Mouse (Mus musculus) right cerebral cortex, postnatal 25 days (tissue): ENCODE data around the gene Olfr1057.
"Not testable (repeated sequence)": the region's sequence is repeated elsewhere in the genome, so short reads cannot be mapped to it uniquely, and the experiment has no call there.

Experiments used
- DNase-seq: peaks from one replicate; pipeline ENCODE4 v3.0.0; 2022

Gene Olfr1057

GRCm38 (mm10) chr2:86378293-86378692 lies at the start of gene Olfr1057:
Gene Olfr1057, minus strand, starts transcription at chr2:86378393.
- DNase-seq: no peak

- DNase-seq: not testable (repeated sequence)
These were observed 48.5 kb upstream of the Olfr1057 start, which contains the start of gene Olfr1062 for GRCm38 (mm10) chr2:86426649-86427048. Gene Olfr1062, minus strand, starts transcription at chr2:86426749.

DNA sequence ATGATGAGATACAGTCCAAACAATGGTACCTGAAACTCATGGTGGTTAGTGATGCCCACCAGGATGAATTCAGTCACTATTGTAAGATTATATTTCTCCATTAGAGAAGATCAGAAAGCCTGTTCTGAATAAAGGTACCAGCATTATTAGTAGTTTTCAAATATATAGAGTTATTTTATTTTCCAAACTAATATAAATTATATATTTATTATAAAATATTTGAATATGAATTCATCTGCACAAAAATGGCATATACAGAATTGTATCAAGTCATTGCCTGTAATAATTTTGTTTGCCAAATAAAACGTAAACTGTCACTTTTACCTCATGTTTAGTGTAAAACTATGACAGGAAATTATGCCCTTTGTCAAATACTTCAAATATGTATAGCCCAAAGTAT lies 35.8 kb upstream of the Olfr1057 start, which contains the start of gene Olfr1061:
Olfr1061 (minus strand) TSS at position 101 of the 400 bp plus-strand sequence.
- no peak for DNase-seq

DNA sequence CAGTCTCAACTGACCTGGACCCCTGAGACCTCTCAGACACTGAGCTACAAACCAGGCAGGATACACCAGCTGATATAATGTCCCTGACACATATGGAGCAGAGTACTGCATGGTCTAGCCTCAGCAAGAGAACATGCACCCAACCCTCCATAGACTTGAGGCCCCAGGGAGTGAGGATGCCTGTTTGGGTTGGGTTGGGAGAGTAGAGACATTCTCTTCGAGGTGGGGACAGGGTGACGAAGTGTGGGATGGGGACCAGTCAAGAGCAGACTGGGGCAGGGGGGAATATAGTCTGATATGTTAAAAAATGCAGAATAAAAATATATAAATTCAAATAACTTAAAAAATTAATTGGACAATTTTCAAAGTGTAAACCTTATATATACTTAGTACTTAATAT lies 16.9 kb upstream of the Olfr1057 start:
- DNase-seq: no peak

GRCm38 (mm10) chr2:86388461-86388860 lies 10.3 kb upstream of the Olfr1057 start, which contains the start of gene Olfr1058:
Gene Olfr1058, minus strand, starts transcription at chr2:86388561.
- DNase-seq: not testable (repeated sequence)

GRCm38 (mm10) chr2:86366342-86366741 lies 11.9 kb downstream of the Olfr1057 start:
- not testable (repeated sequence) for DNase-seq

- DNase-seq: no peak
These were observed 15.8 kb downstream of the Olfr1057 start, which contains the start of gene Olfr1056 for GRCm38 (mm10) chr2:86362369-86362768. Gene Olfr1056, minus strand, starts transcription at chr2:86362469.

GRCm38 (mm10) chr2:86351751-86352150 lies 26.4 kb downstream of the Olfr1057 start:
- DNase-seq: not testable (repeated sequence)

GRCm38 (mm10) chr2:86350184-86350583 lies 28.0 kb downstream of the Olfr1057 start, which contains the start of gene Olfr1055:
Gene Olfr1055, minus strand, starts transcription at chr2:86350284.
- DNase-seq: no peak

GRCm38 (mm10) chr2:86335333-86335732 lies 42.9 kb downstream of the Olfr1057 start, which contains the start of gene Olfr1054:
Gene Olfr1054, minus strand, starts transcription at chr2:86335433.
- DNase-seq: no peak
